In genomic region chr2:167318981-167319380, GRCm38 (mm10) we compare ENCODE assay signal across 9 mouse cellular contexts. TPM values are rescaled to one million over a fixed set of nuclear protein-coding genes. Genes with fewer than 3 reads are reported as not detected.
DNase-seq lines count a peak whose midpoint lies in the region; ATAC-seq and TF ChIP-seq lines count a peak whose summit lies in the region.
"Had no signal": no experiment of that assay in that cellular context is flagged by ENCODE, and none has a peak within 500 bp of the region (broad histone marks: within the 10 kb centered on the region; RNA-seq: fewer than 3 reads in every experiment).

No protein-coding gene starts in this region.

- TF ChIP-seq CTCF in lung, postnatal 0 days (IDR thresholded peaks at IDR 0.05), result no peak

- peak; percentile 40 for DNase-seq in 3T3-L1 (ENCODE audit: low read depth, low spot score)
- peak; percentile 34 for DNase-seq in embryo, embryonic 10.5 days (ENCODE audit: low spot score)
- peak; percentile 52 for DNase-seq in kidney, adult 18-20 months
- DNase-seq in lung, postnatal 0 days (ENCODE audit: low spot score), result peak; percentile 87
- DNase-seq in cerebellum, postnatal 10 days, result no peak
- no peak for DNase-seq in urinary bladder, postnatal 10 days (ENCODE audit: low spot score)
- DNase-seq in right cerebral cortex, postnatal 4 days, result no peak
- DNase-seq in frontal cortex, postnatal 36 days (ENCODE audit: low spot score in 2 of 2), result no peak

- H3K4me2 ChIP-seq in lung, postnatal 0 days (replicated peaks; ENCODE audit: low read depth, low read length), result no peak overlapping the region

- H3K27me3 ChIP-seq in lung, postnatal 0 days (replicated peaks; ENCODE audit: insufficient read depth, low read length), result no peaks in the 10 kb centered on the region

- no peaks in the 10 kb centered on the region for H3K36me3 ChIP-seq in lung, postnatal 0 days (ENCODE audit: insufficient read depth, low read length)

- H3K9ac ChIP-seq in lung, postnatal 0 days (replicated peaks; ENCODE audit: low read depth), result no peak overlapping the region

- peak overlapping the region; percentile 38; the same call in 1 of the 2 replicates for H3K27ac ChIP-seq in lung, postnatal 0 days (ENCODE audit: low read length)

- no peaks in the 10 kb centered on the region for H3K9me3 ChIP-seq in lung, postnatal 0 days (ENCODE audit: low read length)

- peak; percentile 92 for ATAC-seq in lung, postnatal 0 days

- 21% methylated on average over 5 of the region's 5 CpGs for WGBS in lung, postnatal 0 days

- H3K4me3 ChIP-seq in lung, postnatal 0 days (ENCODE audit: low read depth, low read length), result no peak overlapping the region
- H3K4me3 ChIP-seq: erythroblast, embryonic 14.5 days had no signal

- peaks cover 6% of the 10 kb centered on the region; the same call in 1 of the 2 replicates for H3K4me1 ChIP-seq in lung, postnatal 0 days (ENCODE audit: insufficient read depth, low read depth, low read length)

- TF ChIP-seq EP300 in lung, postnatal 0 days (IDR thresholded peaks at IDR 0.05), result peak; percentile 74

RNA-seq across cellular contexts. Expression of gene B4galt5, which starts 30.0 kb away (rescaled TPM):
- 10.3 and 12.2 TPM in 2 replicates for polyA plus RNA-seq in lung, postnatal 0 days (2015; fragmentation: Nextera tagmentation; extraction: Ambion mirVana)

Comparison
In these comparisons a context has a peak if more than half of its experiments do, and no peak if none do; other contexts are left out.
1. DNase-seq: peak in 3T3-L1 (single experiment), embryo, embryonic 10.5 days (single experiment), kidney, adult 18-20 months (single experiment) and lung, postnatal 0 days (single experiment); none in cerebellum, postnatal 10 days (0 of 2), urinary bladder, postnatal 10 days (single experiment), right cerebral cortex, postnatal 4 days (single experiment) and frontal cortex, postnatal 36 days (0 of 2).